ENCODE assay signal across 12 mouse cellular contexts in the genomic region with DNA sequence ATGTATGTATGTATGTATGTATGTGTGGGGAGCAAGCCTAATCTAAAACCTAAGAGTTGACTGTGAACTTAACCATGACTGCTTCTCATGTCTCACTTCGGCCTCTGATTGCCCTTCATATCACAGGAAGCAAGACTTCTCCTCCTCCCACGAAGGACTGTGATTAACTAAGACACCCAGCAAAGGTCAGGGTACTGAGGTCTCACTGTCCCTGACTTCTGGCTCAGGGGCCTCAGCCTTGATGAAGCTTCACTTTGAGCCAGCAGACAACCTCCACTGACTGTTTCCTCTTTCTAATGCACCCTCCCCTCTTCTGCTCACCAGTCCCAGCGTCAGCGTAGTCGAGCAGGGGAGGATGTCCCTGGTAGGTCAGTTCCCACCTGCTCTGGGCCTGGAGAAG.
"Had no signal": no experiment of that assay in that cellular context is flagged by ENCODE, and none has a peak within 500 bp of the region (broad histone marks: within the 10 kb centered on the region; RNA-seq: fewer than 3 reads in every experiment).

No protein-coding gene starts in this region.

- DNase-seq: lung, adult 18-20 months; lung, embryonic 14.5 days; lung, postnatal 10 days; lung, postnatal 4 days; midbrain, embryonic 14.5 days; retina, postnatal 1 day; right cerebral cortex, adult 18-20 months; right cerebral cortex, postnatal 25 days; right cerebral cortex, postnatal 4 days; thymus, adult 18-20 months; thymus, postnatal 14 days; thymus, postnatal 36 days had no signal
